Mouse (Mus musculus) neural tube, postnatal 0 days (tissue): ENCODE data around the gene Hnrnpa3. TPM values are rescaled to one million over a fixed set of nuclear protein-coding genes. Genes with fewer than 3 reads are reported as not detected.

ENCODE experiments used
- microRNA-seq: library from miRNA; unstranded; fragments of <30 nt; microRNA quantifications from one replicate; pipeline ENCODE4, GENCODE M21; 2016
- polyA plus RNA-seq: library from polyadenylated mRNA; unstranded; fragments of >200 nt; fragmentation: Nextera tagmentation; extraction: Ambion mirVana; gene quantifications from 2 replicates; pipeline ENCODE4 v1.2.1, GENCODE M21; 2015

Hnrnpa3 gene
- 106 and 113 TPM in 2 replicates for polyA plus RNA-seq

GRCm38 (mm10) chr2:75658727-75659628 is at the start of gene Hnrnpa3:
TSS of gene Hnrnpa3 (plus strand) at chr2:75659261.

GRCm38 (mm10) chr2:75704234-75705161 is 45.4 kb downstream of the Hnrnpa3 start, which contains the start of gene Nfe2l2:
TSS of gene Nfe2l2 (minus strand) at chr2:75704641.

Small RNA genes lying within 50 kb of the gene (microRNA-seq; reads per million reads assigned to microRNA genes)
- not detected for gene Gm24574

Other genes with a start within 250 kb of the Hnrnpa3 start
- 14.8 and 16.9 TPM in 2 replicates for gene Nfe2l2, start 45.4 kb downstream of the Hnrnpa3 start, polyA plus RNA-seq
- 16.8 and 17.5 TPM in 2 replicates for gene Agps, start 172.9 kb downstream of the Hnrnpa3 start, polyA plus RNA-seq